Mouse (Mus musculus) gastrocnemius, adult 2 months (tissue): ENCODE measurements around the gene C1qtnf1. TPM values are rescaled to one million over a fixed set of nuclear protein-coding genes. Genes with fewer than 3 reads are reported as not detected.

ENCODE experiments used
- DNase-seq: peaks from one replicate; pipeline ENCODE4 v3.0.0; 2022
- H3K27ac ChIP-seq: fragments of 200-600 bp; 2 replicates; pipeline ENCODE4 v1.8.1; 2022; ENCODE audit warnings: mild to moderate bottlenecking
- H3K4me3 ChIP-seq: fragments of 200-600 bp; 2 replicates; pipeline ENCODE4 v1.8.1; 2022; ENCODE audit warnings: mild to moderate bottlenecking, moderate library complexity
- CTCF ChIP-seq: fragments of 200-600 bp; IDR thresholded peaks from 2 replicates; pipeline ENCODE4 v1.8.1; 2022; ENCODE audit warnings: antibody characterized with exemption, mild to moderate bottlenecking, moderate library complexity
- intact Hi-C: fragments of 180-260 bp; cut with DNase I; formaldehyde crosslinking; loops from one replicate; pipeline ENCODE4 v1.15.1; 2025
- total RNA-seq, 2 experiments: library from RNA; stranded (reverse); gene quantifications; 2 replicates each; pipeline ENCODE4 v1.2.3; 2021

Gene C1qtnf1
- total RNA-seq, 2 experiments from 2014 or later: 7.9 to 12.6 TPM

- peak; percentile 48 for DNase-seq
- intact Hi-C loops: no loop called here
- Histone ChIP-seq H3K27ac (peak overlapping the region; percentile 32; the same call in 1 of the 2 replicates), H3K4me3 (no peak overlapping the region)
- no peak for TF ChIP-seq CTCF
These were observed 23.2 kb downstream of the C1qtnf1 start for GRCm38 (mm10) chr11:118451211-118451610.

- Histone ChIP-seq H3K27ac (peak overlapping the region; percentile 67), H3K4me3 (no peak overlapping the region)
- TF ChIP-seq CTCF: no peak
- DNase-seq: no peak
- intact Hi-C loops: no loop called here
These were observed 25.0 kb downstream of the C1qtnf1 start for GRCm38 (mm10) chr11:118452955-118453354.

DNA sequence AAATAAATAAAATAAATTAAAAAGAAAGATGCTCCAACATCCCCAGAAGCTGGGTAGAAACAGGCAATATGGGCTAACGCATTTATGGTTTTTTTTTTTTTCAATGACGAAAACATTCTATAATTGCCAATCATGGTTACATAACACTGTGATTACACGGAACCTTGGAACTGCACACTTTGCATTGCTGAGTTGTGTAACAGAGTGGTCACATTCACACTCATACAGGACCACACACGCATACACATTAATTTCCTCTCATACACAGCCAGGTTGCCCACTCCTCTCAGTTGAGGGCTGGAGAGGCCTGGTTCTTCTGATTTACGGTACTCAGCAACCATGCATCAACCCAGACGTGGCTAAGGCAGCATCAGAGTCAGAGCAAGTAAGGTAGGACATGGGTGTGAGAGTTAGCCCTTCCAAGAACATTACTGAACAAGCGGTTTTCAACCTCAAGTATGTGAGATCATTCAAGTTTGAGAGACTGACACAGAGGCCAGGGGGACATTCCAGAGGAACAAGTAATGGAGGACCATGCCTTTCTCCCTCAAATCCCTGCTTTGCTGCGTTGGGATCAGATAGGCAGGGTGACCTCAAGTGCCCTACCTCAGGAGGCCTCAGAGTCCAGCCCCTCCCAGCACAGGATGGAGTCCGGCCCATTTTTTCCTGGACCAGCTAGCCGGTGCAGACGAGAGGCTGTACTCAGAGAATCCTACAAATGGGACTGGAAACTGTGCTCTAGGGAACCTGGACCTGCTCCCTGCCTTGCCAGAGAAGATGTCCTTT is 26.1 kb downstream of the C1qtnf1 start:
- TF ChIP-seq CTCF: no peak
- no peak overlapping the region for H3K4me3 ChIP-seq
- DNase-seq: peak; percentile 83
- intact Hi-C loops: no loop called here
- H3K27ac ChIP-seq: peak overlapping the region; percentile 67

GRCm38 (mm10) chr11:118455788-118456187 is 27.8 kb downstream of the C1qtnf1 start:
- Histone ChIP-seq H3K27ac (peak overlapping the region; percentile 67), H3K4me3 (no peak overlapping the region)
- TF ChIP-seq CTCF: no peak
- intact Hi-C loops: no loop called here
- DNase-seq: no peak

- Histone ChIP-seq H3K27ac (peak overlapping the region; percentile 35; the same call in 1 of the 2 replicates), H3K4me3 (no peak overlapping the region)
- DNase-seq: peak; percentile 59
- intact Hi-C loops: no loop called here
- TF ChIP-seq CTCF: no peak
These were observed 28.9 kb downstream of the C1qtnf1 start for GRCm38 (mm10) chr11:118456937-118457336.

DNA sequence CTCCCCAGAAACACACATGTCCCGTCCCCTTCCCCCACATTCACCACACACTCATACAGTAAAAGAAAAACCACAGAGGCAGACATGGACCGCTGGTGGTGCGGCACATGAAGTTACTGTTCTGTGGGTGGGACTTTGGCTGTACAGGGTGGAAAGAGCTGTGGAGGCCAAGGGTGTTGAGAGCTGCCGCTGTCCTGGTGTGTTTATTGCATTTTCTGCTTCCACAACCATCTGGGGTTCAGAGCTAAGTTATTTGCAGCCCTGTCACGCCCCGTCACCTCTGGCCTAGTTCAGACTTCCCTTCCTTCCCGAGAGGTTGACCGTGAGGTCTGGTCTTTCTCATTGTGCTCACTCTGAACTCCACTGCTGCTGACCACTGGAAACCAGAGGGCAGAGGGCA is 31.0 kb downstream of the C1qtnf1 start:
- peak overlapping the region; percentile 28 for H3K4me3 ChIP-seq
- no peak for TF ChIP-seq CTCF
- peak overlapping the region; percentile 74 for H3K27ac ChIP-seq
- intact Hi-C loops: no loop called here
- DNase-seq: peak; percentile 64

DNA sequence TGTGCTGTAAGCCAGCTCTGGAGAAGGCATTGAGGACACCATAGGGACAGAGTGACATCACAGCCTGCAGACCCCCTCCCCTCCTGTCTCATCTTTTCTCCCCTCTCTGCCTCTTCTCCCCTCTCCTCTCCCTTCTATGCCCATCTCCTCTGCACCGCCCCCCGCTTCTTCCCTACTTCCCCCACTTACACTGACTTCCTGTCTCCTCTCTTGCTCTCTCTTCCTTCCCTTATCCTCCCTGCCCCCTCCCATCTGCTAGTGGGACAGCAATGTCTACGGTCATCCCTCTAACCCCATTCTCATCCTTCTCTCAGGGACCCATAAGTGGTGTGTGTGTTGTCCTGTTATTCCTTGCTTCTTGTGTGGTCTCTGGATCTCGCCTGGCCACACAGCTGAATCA is 31.5 kb downstream of the C1qtnf1 start:
- peak overlapping the region; percentile 74 for H3K27ac ChIP-seq
- no peak for TF ChIP-seq CTCF
- DNase-seq: no peak
- no peak overlapping the region for H3K4me3 ChIP-seq
- intact Hi-C loops: no loop called here

- Histone ChIP-seq H3K4me3 (no peak overlapping the region), H3K27ac (no peak overlapping the region)
- TF ChIP-seq CTCF: peak; percentile 77
- intact Hi-C loops: no loop called here
- DNase-seq: no peak
These were observed 32.3 kb downstream of the C1qtnf1 start for GRCm38 (mm10) chr11:118460280-118460679.

DNA sequence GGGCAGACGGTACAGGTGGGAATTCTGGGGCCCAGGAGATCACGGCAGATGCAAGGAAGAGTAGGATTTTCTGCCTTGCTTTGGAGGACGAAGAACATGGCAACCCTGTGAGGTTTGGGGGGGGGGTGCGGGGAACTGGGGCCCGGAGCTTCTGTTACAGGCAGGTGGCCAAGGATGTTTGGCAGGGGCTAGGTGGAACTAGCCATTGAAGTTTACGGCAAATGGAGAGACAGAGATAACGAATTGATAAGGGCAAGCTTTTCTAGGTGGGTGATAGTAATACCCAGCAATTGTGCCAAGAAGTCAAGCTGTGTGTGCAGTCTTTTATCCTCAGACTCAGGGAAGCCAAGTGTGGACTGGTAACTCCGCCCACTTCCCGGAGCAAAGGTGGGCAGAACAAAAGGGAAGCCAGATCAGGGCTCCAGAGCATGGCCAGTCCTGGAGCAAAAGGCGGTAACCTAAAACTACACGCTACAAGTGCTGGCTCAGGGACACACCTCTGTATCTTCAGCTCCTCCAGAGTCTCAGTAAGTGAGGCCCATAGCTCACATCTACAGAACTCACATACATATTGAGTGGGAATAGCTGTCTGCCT is 39.5 kb downstream of the C1qtnf1 start:
- no peak overlapping the region for H3K4me3 ChIP-seq
- TF ChIP-seq CTCF: no peak
- H3K27ac ChIP-seq: no peak overlapping the region
- no peak for DNase-seq
- intact Hi-C loops: no loop called here

- Histone ChIP-seq H3K4me3 (no peak overlapping the region), H3K27ac (no peak overlapping the region)
- no peak for TF ChIP-seq CTCF
- no peak for DNase-seq
- intact Hi-C loops: no loop called here
These were observed 41.6 kb downstream of the C1qtnf1 start for GRCm38 (mm10) chr11:118469509-118470160.

DNA sequence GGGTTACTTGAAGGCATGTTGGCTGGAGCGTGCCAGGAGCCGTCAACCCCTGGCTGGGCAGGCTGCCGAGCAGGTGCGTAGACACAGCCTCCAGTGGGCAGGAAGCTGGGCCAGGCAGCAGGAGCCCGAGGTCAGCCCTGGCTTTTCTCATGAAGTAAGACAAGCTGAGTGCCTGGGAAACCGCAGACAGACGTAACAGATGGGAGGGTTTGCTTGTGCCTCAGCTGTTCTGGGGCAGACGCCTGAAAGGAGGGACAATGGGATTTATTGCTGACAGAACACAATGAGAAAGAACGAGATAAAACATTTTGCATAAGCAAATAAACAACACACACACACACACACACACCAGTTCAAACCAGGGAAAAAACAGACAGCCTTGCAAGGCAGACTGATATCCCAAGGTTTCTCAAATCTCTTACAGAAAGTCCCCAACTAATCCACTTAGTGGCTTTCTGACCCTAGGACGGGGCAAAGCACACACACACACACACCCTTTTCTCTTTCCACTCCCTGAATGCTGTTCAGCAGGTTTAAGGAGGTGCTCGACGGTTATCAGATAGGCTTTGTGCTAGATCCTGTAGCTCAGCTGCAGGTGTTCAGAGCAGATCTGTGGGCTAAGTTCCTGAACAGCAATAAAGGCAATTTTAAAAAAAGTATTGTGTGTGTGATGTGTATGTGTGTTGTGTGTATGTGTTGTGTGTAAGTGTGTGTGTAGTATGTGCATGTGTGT is 42.4 kb downstream of the C1qtnf1 start:
- Histone ChIP-seq H3K27ac (no peak overlapping the region), H3K4me3 (no peak overlapping the region)
- no peak for TF ChIP-seq CTCF
- intact Hi-C loops: no loop called here
- DNase-seq: no peak

DNA sequence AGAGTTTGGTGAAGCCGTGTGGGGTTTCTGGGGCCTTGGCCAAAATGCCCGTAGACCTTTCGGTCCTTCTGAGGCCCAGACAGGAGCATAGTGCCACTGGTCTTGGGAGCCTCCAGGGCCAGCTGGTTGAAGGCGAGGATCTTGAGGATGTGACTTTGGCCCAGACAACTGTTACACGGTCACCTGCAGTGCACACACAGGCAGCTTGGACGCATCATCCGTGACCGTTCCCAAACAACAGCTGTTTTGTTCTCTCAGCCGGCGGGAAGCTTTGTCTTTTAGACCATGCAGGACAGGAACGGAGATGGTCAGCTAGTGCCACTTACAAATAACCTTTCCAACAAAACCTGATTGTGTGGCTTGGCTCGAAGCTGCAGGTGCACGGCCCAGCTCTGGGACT is 43.7 kb downstream of the C1qtnf1 start:
- no peak for TF ChIP-seq CTCF
- no peak for DNase-seq
- Histone ChIP-seq H3K4me3 (no peak overlapping the region), H3K27ac (no peak overlapping the region)
- intact Hi-C loops: no loop called here
